Mouse (Mus musculus) liver, adult 2 months (tissue): ENCODE measurements around the gene Prdx2.

Experiments used
- CTCF ChIP-seq: fragments of 200-500 bp; IDR thresholded peaks from 2 replicates; pipeline ENCODE4 v1.5.1; 2011; ENCODE audit warnings: low read depth, low read length, control low read depth
- POLR2A ChIP-seq: fragments of 200-500 bp; IDR thresholded peaks from 2 replicates; pipeline ENCODE4 v1.6.1; 2011; ENCODE audit warnings: low read length, control low read depth; ENCODE audit not compliant: insufficient read depth; ENCODE audit errors: extremely low read depth

DNA sequence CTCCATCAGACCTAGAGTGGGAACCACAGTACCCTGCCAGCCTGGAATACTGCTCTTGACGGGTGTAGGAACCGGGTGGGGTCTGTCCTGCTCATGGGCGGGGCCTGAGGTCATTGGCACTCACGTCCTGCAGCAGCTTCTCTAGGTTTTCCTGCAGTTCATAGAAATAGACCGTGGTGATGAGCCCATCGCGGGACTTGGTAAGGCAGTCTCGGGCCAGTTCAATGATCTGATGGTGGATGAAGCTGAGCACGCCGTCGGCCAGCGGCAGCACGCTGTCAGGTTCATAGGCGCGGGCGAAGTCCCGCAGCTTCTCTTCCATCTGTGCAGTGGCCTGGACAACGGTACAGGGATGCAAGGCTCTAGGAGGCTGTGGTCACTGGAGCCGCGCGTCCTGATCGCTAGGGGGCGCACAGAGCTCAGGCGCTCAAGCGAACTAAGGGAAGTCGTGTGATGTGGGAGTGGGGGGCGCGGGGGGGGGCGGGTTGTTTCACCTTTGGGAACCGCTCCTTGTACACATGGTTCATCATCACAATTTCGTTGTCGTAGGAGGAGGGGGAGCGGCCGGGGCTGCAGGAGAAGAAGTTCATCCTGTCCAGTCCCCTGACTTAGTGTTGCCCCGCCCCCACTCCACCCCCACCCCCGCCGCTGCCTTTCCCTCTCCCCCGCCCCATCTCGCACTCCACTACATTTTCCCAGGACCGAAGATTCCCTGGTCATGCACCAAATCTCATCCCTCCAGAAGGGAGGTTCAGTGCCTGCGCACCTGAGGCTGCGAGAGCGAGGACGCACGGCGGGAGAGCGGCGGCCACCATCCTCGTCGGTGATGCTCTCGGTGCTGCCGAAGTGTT is 40.7 kb upstream of the Prdx2 start:
- no peak for TF ChIP-seq POLR2A
- TF ChIP-seq CTCF = peak; percentile 89
